Mouse (Mus musculus) thymus, postnatal 10 days (tissue): ENCODE results near the gene Ppp2r5b.
A peak's percentile ranks its signal among the peaks of the same experiment; 100 is the strongest.

ENCODE experiments used
- DNase-seq, 2 experiments: peaks; one replicate each; pipeline ENCODE4 v3.0.0; 2021; ENCODE audit warnings: low spot score in 2 of 2

Ppp2r5b gene

GRCm38 (mm10) chr19:6268670-6269132 lies 33.0 kb upstream of the Ppp2r5b start:
- DNase-seq: no peak

- DNase-seq: peak; percentile 78 to 94
These were observed 32.5 kb upstream of the Ppp2r5b start for GRCm38 (mm10) chr19:6268170-6268528.

DNA sequence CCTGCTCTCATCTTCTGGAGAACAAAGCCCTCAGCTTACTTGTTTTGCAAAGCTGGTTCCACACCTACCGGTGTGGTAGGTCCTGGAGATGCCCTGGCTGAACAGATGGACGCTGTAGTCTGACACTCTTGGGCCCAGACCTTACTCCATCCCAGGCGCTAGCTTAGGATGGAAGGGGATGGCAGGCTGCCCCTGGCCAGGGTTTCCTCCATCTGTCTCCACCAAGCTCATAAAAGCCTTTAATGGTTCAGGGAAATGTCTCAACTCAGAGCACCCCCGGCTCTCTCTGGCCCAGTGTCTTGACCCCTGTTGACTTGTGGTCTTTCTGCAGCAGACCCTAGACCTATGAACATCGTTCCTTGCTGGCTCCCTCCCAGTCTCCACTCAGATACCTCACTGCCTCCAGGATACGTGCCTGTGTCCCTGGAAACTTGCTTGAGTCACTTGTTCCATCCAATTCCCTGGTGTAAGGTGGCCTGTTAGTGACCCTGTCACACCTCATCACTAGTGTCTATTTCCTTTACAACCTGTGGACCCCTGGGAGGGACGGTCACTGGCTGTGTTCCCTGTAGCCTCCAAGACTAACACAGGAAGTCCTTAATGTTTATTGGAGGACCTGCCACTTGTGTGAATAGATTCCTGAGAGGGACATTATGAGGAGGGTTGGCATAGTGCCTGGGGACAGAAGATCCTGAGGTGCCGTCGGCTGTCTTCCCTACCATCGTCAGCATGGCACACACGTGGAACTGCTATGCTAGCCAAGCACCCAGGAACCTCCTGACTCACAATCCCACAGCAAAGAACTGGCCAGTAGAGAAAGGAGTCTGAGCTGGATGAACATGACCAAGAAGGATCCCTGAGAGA lies 31.9 kb upstream of the Ppp2r5b start:
- DNase-seq: no peak

DNA sequence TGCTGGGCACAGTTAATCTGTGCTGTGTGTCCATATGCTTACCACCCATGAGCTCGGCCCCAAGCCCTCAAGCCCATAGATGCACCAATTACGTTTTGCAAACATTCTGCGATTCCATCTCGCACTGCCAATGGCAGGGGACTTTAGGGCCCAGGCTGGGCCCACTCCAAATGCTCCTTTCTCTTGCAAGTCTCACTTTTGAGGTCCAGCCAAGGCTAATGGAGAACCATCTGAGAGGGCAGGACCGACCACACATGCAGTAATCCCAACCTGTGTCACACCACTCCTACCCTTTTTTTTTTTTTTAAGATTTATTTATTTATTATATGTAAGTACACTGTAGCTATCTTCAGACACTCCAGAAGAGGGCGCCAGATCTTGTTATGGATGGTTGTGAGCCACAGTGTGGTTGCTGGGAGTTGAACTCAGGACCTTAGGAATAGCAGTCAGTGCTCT lies 30.1 kb upstream of the Ppp2r5b start:
- no peak for DNase-seq

- no peak for DNase-seq
These were observed 29.3 kb upstream of the Ppp2r5b start for GRCm38 (mm10) chr19:6264945-6265344.

DNA sequence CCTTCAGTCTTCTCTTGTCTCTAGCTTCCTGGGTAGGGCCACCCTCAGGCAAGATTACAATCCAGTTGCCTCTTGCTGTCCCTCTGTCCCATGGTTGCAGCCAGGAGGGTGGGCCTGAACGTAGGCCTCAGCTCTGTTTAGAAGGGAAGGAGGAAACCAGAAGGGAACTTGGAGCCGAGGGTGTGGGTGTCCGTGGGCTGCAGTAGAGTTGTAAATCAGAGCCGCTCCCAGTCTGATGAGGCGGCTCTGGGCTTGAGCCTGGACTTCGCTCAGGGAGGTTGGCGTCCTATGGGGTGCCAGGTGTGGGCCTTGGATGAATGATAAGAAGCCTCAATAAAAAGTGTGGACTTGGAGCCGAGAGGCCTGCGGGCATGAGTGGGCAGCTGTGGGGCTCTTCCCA lies 28.5 kb upstream of the Ppp2r5b start:
- no peak for DNase-seq

DNA sequence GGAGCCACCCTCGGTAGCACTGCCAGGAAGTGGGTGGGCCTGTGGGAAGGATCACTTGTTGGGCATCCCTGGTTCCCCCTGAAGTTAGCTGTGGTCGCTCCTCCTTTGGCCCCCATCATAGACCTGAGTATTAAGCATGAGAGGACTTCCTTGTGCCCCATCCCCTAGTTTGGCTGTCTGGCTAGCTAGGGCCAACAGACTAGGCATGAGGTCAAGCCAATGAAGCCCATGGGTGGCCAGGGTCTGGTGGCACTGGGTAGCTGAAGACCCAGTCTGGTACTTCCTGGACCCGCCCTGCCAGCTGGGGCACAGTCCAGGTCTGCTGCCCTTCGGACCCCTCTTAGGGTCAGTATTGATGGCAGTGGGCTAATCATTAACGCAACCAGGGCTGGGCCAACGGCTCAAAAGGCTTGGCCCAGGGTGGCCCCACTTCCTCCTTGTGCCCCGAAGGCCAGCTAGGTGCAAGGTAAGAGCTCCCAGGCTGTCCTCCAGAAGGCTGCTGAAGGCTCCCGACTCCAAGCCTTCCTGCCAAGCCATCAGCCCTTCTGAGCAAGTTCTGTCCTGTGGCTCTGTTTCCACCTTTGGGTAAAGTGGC lies 27.3 kb upstream of the Ppp2r5b start:
- no peak for DNase-seq

- DNase-seq: peak; percentile 40 to 77
These were observed 26.6 kb upstream of the Ppp2r5b start for GRCm38 (mm10) chr19:6262222-6262621.

DNA sequence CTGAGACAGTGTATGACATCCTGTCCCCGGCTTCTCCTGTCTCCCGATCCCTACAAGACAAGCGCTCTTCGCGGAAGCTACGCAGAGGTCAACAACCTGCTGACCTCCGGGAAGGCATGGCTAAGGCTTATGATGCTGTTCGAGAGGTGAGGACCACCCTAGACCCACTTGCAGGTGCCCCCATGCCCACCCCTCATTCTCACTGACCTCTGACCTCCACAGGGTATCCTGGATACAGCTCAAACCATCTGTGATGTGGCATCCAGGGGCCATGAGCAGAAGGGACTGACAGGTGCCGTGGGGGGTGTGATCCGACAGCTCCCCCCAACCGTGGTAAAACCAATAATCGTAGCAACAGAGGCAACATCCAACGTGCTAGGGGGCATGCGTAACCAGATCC lies 25.7 kb upstream of the Ppp2r5b start:
- no peak for DNase-seq

GRCm38 (mm10) chr19:6260946-6261345 lies 25.3 kb upstream of the Ppp2r5b start:
- DNase-seq: no peak

DNA sequence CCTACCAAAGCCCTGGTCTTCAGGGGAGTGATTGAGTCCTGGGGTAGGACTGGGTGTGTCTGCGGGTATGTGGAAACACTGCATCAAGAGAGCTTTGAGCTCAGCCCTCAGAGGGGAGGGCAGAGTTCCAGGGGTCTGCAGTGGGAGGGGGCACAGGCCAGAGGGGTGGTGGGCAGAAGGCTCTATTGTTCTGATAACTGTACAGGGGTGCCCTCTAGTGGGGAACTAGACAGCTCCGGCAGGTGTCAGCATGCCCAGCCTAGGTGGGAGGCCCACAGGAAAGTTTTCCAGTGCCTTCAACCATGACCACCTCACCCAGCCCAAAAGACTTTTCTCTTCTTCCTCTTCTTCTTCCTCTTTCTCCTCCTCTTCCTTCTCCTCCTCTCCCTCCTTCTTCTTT lies 24.8 kb upstream of the Ppp2r5b start:
- peak; percentile 16 to 57 for DNase-seq

GRCm38 (mm10) chr19:6253021-6253420 lies 17.3 kb upstream of the Ppp2r5b start:
- DNase-seq: no peak

- no peak for DNase-seq
These were observed 12.0 kb upstream of the Ppp2r5b start for GRCm38 (mm10) chr19:6247526-6248300.

GRCm38 (mm10) chr19:6245806-6246205 lies 10.1 kb upstream of the Ppp2r5b start:
- DNase-seq: no peak

DNA sequence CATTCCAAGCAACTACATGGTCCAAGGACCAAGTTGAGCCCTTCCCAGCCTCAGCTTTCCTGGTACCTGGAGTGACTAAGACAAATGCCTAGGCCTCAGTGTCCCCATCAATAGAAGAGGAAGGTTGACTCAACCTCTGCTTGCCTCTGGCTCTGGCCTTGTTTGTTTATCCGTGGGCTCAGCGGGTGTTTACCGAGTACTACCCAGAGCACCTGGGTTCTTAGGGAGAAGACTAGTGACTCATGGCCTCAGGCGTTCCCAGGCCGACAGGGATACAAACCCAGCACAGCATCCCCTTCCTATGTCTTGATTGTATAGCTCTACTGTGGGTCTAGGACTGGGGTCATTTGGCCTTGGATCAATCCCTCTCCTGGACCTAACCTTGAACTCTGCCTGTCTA lies 7.6 kb upstream of the Ppp2r5b start:
- DNase-seq: no peak

- DNase-seq: peak; percentile 47 to 54
These were observed 6.6 kb upstream of the Ppp2r5b start for GRCm38 (mm10) chr19:6242281-6242680.

DNA sequence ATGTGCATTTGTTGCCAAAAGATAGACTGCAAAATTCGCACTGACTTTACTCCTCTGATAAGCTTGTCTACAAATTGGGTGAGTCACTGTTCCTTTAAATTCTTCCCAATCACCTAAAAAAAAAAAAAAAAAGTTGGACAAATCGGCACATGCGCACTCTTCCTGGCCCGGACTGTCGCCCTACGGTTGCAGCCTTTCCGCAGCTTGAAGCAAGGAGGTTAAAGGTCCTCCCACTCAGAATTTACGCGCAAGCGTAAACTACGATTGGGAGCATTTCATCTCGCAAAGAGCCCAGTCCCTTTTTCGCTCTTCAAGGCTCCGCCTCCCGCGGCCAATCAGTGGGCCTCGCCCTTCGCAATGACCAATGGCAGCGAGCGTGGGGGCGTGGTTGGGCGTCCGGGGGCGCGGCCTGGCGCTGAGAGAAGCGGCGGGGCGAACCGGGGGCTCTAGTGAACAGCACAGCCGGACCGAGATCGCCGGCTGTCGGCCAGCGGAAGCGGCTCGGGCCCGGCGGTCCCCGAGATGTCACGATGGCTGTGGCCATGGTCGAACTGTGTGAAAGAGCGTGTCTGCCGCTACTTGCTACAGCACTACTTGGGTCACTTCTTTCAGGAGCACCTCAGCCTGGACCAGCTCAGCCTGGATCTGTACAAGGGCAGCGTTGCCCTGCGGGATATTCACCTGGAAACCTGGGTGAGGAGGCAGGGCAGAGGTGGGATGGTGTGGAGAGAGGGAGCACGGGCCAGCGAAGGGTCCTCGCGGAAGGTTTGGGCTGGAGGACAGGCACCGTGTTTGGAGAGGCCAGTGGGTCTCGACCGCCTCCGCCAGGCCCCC lies 5.8 kb upstream of the Ppp2r5b start, which contains the start of gene Atg2a:
TSS of gene Atg2a (plus strand) at position 395 of the 834 bp plus-strand sequence.
- DNase-seq: peak; percentile 97

GRCm38 (mm10) chr19:6240725-6241124 lies 5.1 kb upstream of the Ppp2r5b start:
- no peak for DNase-seq

- DNase-seq: no peak
These were observed 4.5 kb upstream of the Ppp2r5b start for GRCm38 (mm10) chr19:6240136-6240535.

GRCm38 (mm10) chr19:6238740-6239139 lies 3.1 kb upstream of the Ppp2r5b start:
- DNase-seq: no peak

DNA sequence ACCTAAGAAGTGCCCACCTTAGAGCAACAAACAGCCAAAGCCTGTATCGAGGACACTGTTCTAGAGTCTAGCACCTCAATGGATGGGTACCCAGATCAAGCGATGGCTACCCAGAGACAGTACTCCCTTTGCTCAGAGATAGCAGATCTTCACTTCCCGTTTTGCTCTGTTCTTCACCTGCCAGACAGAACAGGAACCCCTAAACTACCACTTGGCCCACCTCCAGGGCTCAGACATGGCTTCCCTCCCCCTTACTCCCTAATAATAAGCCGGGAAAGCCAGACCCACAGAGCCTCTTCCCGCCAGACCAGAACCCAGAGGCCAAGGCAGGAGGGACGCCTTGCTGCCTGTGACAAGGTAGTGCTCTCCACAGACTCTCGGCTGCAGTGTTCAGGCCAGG lies 1.2 kb upstream of the Ppp2r5b start:
- no peak for DNase-seq
